ENCODE assay signal across 8 mouse cellular contexts in genomic region chr10:4432996-4433755, GRCm38 (mm10). TPM values are rescaled to one million over a fixed set of nuclear protein-coding genes. Genes with fewer than 3 reads are reported as not detected.
DNase-seq lines count a peak whose midpoint lies in the region; ATAC-seq and TF ChIP-seq lines count a peak whose summit lies in the region.

No protein-coding gene starts in this region.

- peaks cover 7% of the 10 kb centered on the region for H3K4me1 ChIP-seq in kidney, adult 2 months (ENCODE audit: control insufficient read depth, insufficient read depth, low read length)
- peaks cover 18% of the 10 kb centered on the region for H3K4me1 ChIP-seq in bone marrow macrophage, adult 2 months (ENCODE audit: control insufficient read depth, insufficient read depth, low read length)
- peaks cover 10% of the 10 kb centered on the region for H3K4me1 ChIP-seq in limb, embryonic 14.5 days (ENCODE audit: control insufficient read depth, insufficient read depth, low read length)
- H3K4me1 ChIP-seq in neural tube, embryonic 13.5 days (replicated peaks), result peaks cover 26% of the 10 kb centered on the region

- H3K9ac ChIP-seq in limb, embryonic 14.5 days (ENCODE audit: low read depth, low read length, severe bottlenecking), result peak overlapping the region; percentile 69
- H3K9ac ChIP-seq in neural tube, embryonic 13.5 days, result peak overlapping the region; percentile 77

- H3K36me3 ChIP-seq in kidney, adult 2 months (ENCODE audit: control insufficient read depth, insufficient read depth, low read length), result no peaks in the 10 kb centered on the region
- H3K36me3 ChIP-seq in limb, embryonic 14.5 days (ENCODE audit: control insufficient read depth, insufficient read depth, low read length), result peaks cover 28% of the 10 kb centered on the region
- H3K36me3 ChIP-seq in neural tube, embryonic 13.5 days, result peaks cover 13% of the 10 kb centered on the region; the same call in 1 of the 2 replicates

- no peak for TF ChIP-seq CTCF in kidney, adult 2 months (conservative IDR thresholded peaks at IDR 0.05; ENCODE audit: insufficient read depth, insufficient read length, low read depth, low read length)
- TF ChIP-seq CTCF in bone marrow macrophage, adult 2 months (IDR thresholded peaks at IDR 0.05; ENCODE audit: low read depth, low read length), result no peak

- peak overlapping the region; percentile 95 for H3K27ac ChIP-seq in kidney, adult 2 months (ENCODE audit: insufficient read depth, low read depth, low read length)
- H3K27ac ChIP-seq in bone marrow macrophage, adult 2 months (ENCODE audit: insufficient read depth, low read depth, low read length), result peak overlapping the region; percentile 80
- peak overlapping the region; percentile 76 for H3K27ac ChIP-seq in limb, embryonic 14.5 days (replicated peaks; ENCODE audit: low read depth, low read length)
- peak overlapping the region; percentile 87 for H3K27ac ChIP-seq in neural tube, embryonic 13.5 days (replicated peaks)

- no peak for TF ChIP-seq POLR2A in kidney, adult 2 months (IDR thresholded peaks at IDR 0.05; ENCODE audit: low read depth, low read length)
- no peak for TF ChIP-seq POLR2A in bone marrow macrophage, adult 2 months (IDR thresholded peaks at IDR 0.05; ENCODE audit: borderline replicate concordance, low read depth, low read length)
- no peak for TF ChIP-seq POLR2A in limb, embryonic 14.5 days (IDR thresholded peaks at IDR 0.05; ENCODE audit: borderline replicate concordance, extremely low read depth, insufficient read depth, insufficient read length)

- WGBS in kidney, adult 2 months, result 4% methylated on average over 19 of the region's 19 CpGs
- 7% methylated on average over 19 of the region's 19 CpGs for WGBS in limb, embryonic 14.5 days
- WGBS in neural tube, embryonic 13.5 days, result 13% methylated on average over 19 of the region's 19 CpGs

- no peaks in the 10 kb centered on the region for H3K27me3 ChIP-seq in kidney, adult 2 months (replicated peaks; ENCODE audit: control insufficient read depth, insufficient read depth, low read length)
- no peaks in the 10 kb centered on the region for H3K27me3 ChIP-seq in limb, embryonic 14.5 days (ENCODE audit: control insufficient read depth, insufficient read depth, low read length)
- H3K27me3 ChIP-seq in neural tube, embryonic 13.5 days, result no peaks in the 10 kb centered on the region

- peak overlapping the region; percentile 98 for H3K4me3 ChIP-seq in kidney, adult 2 months (ENCODE audit: insufficient read depth, low read depth, low read length)
- peak overlapping the region; percentile 69 for H3K4me3 ChIP-seq in bone marrow macrophage, adult 2 months (ENCODE audit: insufficient read depth, low read length)
- peak overlapping the region; percentile 63 for H3K4me3 ChIP-seq in limb, embryonic 14.5 days (replicated peaks; ENCODE audit: low read length)
- H3K4me3 ChIP-seq in neural tube, embryonic 13.5 days, result peak overlapping the region; percentile 65

- peak overlapping the region; percentile 58 for H3K4me2 ChIP-seq in limb, embryonic 14.5 days (replicated peaks; ENCODE audit: low read depth, low read length, severe bottlenecking)
- H3K4me2 ChIP-seq in neural tube, embryonic 13.5 days, result peak overlapping the region; percentile 63

- DNase-seq in kidney, adult 2 months, result peak; percentile 42
- DNase-seq in kidney, adult 18-20 months, result no peak
- DNase-seq in forelimb bud, embryonic 11.5 days (ENCODE audit: low read depth, low spot score), result peak; percentile 20
- peak; percentile 65 for DNase-seq in limb, embryonic 14.5 days (ENCODE audit: low spot score)
- no peak for DNase-seq in left cerebral cortex, adult 11 months (ENCODE audit: low spot score)
- DNase-seq in left cerebral cortex, adult 18-20 months (ENCODE audit: low spot score in 2 of 2), result no peak

- no peaks in the 10 kb centered on the region for H3K9me3 ChIP-seq in limb, embryonic 14.5 days (ENCODE audit: control insufficient read depth, low read length)
- no peaks in the 10 kb centered on the region for H3K9me3 ChIP-seq in neural tube, embryonic 13.5 days

- ATAC-seq in limb, embryonic 14.5 days (ENCODE audit: low FRiP score, low read depth), result no peak
- peak; percentile 0 for ATAC-seq in neural tube, embryonic 13.5 days (ENCODE audit: low read depth)

RNA-seq across cellular contexts. Expression of gene Armt1, which starts 0.9 kb away (rescaled TPM):
- 7.9 and 9.1 TPM in 2 replicates for polyA plus RNA-seq in kidney, adult 2 months (2012; rRNA removed)
- polyA plus RNA-seq in bone marrow macrophage, adult 2 months (2012; ENCODE audit: insufficient read depth, insufficient read length, missing spikeins), result 15.7 and 16.8 TPM in 2 replicates
- polyA plus RNA-seq in limb, embryonic 14.5 days (2012; rRNA removed), result 21.9 and 22.0 TPM in 2 replicates
- polyA plus RNA-seq in limb, embryonic 14.5 days (2014; fragmentation: Nextera tagmentation; extraction: Ambion mirVana), result 17.3 and 18.1 TPM in 2 replicates
- polyA plus RNA-seq in neural tube, embryonic 13.5 days (2015; fragmentation: Nextera tagmentation; extraction: Ambion mirVana), result 15.0 and 15.7 TPM in 2 replicates
- total RNA-seq in left cerebral cortex, adult 18-20 months (2021), result 10 to 100 TPM; 22.5 to 23.8 TPM

RNA-seq across cellular contexts. Expression of gene Rmnd1, which starts 1.0 kb away (rescaled TPM):
- 66.7 and 72.2 TPM in 2 replicates for polyA plus RNA-seq in kidney, adult 2 months (2012; rRNA removed)
- 52.0 and 53.4 TPM in 2 replicates for polyA plus RNA-seq in bone marrow macrophage, adult 2 months (2012; ENCODE audit: insufficient read depth, insufficient read length, missing spikeins)
- 63.4 and 64.0 TPM in 2 replicates for polyA plus RNA-seq in limb, embryonic 14.5 days (2012; rRNA removed)
- polyA plus RNA-seq in limb, embryonic 14.5 days (2014; fragmentation: Nextera tagmentation; extraction: Ambion mirVana), result 46.3 and 53.8 TPM in 2 replicates
- polyA plus RNA-seq in neural tube, embryonic 13.5 days (2015; fragmentation: Nextera tagmentation; extraction: Ambion mirVana), result 52.2 and 58.9 TPM in 2 replicates
- total RNA-seq in left cerebral cortex, adult 18-20 months (2021), result 10 to 100 TPM; 32.9 to 42.8 TPM

RNA-seq across cellular contexts. Expression of gene Zbtb2, which starts 45.3 kb away (rescaled TPM):
- polyA plus RNA-seq in kidney, adult 2 months (2012; rRNA removed), result 6.6 and 6.9 TPM in 2 replicates
- 8.7 and 10.3 TPM in 2 replicates for polyA plus RNA-seq in bone marrow macrophage, adult 2 months (2012; ENCODE audit: insufficient read depth, insufficient read length, missing spikeins)
- polyA plus RNA-seq in limb, embryonic 14.5 days (2012; rRNA removed), result 12.5 and 14.0 TPM in 2 replicates
- 13.7 and 15.4 TPM in 2 replicates for polyA plus RNA-seq in limb, embryonic 14.5 days (2014; fragmentation: Nextera tagmentation; extraction: Ambion mirVana)
- 16.9 and 17.2 TPM in 2 replicates for polyA plus RNA-seq in neural tube, embryonic 13.5 days (2015; fragmentation: Nextera tagmentation; extraction: Ambion mirVana)
- 10 to 100 TPM; 11.5 to 12.6 TPM for total RNA-seq in left cerebral cortex, adult 18-20 months (2021)

RNA-seq across cellular contexts. Expression of gene Ccdc170, which starts 49.1 kb away (rescaled TPM):
- polyA plus RNA-seq in kidney, adult 2 months (2012; rRNA removed), result 3.8 and 5.0 TPM in 2 replicates
- not detected in 2 replicates for polyA plus RNA-seq in bone marrow macrophage, adult 2 months (2012; ENCODE audit: insufficient read depth, insufficient read length, missing spikeins)
- 0.11 and 0.15 TPM in 2 replicates for polyA plus RNA-seq in limb, embryonic 14.5 days (2012; rRNA removed)
- polyA plus RNA-seq in limb, embryonic 14.5 days (2014; fragmentation: Nextera tagmentation; extraction: Ambion mirVana), result not detected in 2 replicates
- 0.08 TPM in 1 of 2 replicates, not detected in the other for polyA plus RNA-seq in neural tube, embryonic 13.5 days (2015; fragmentation: Nextera tagmentation; extraction: Ambion mirVana)
- under 1 TPM; 0.47 to 0.98 TPM for total RNA-seq in left cerebral cortex, adult 18-20 months (2021)

Comparison
In these comparisons a context has a peak if more than half of its experiments do, and no peak if none do; other contexts are left out.
1. DNase-seq: peak in kidney, adult 2 months (single experiment), forelimb bud, embryonic 11.5 days (single experiment) and limb, embryonic 14.5 days (single experiment); none in kidney, adult 18-20 months (single experiment), left cerebral cortex, adult 11 months (single experiment) and left cerebral cortex, adult 18-20 months (0 of 2).
2. Peak in every context shown above with its lines, with median percentiles within 50 percentile points of each other: H3K27ac ChIP-seq and H3K4me3 ChIP-seq.